8 mouse cellular contexts compared by ENCODE assay signal in genomic region chr4:111414399-111414798, GRCm38 (mm10). TPM values are rescaled to one million over a fixed set of nuclear protein-coding genes. Genes with fewer than 3 reads are reported as not detected.
DNase-seq lines count a peak whose midpoint lies in the region; ATAC-seq and TF ChIP-seq lines count a peak whose summit lies in the region.

No protein-coding gene starts in this region.

- H3K4me1 ChIP-seq in heart, adult 2 months (ENCODE audit: control insufficient read depth, insufficient read depth, low read length), result peaks cover 2% of the 10 kb centered on the region; the same call in 1 of the 2 replicates
- H3K4me1 ChIP-seq in kidney, embryonic 15.5 days, result peaks cover 20% of the 10 kb centered on the region
- peaks cover 22% of the 10 kb centered on the region; the same call in 1 of the 2 replicates for H3K4me1 ChIP-seq in midbrain, postnatal 0 days (ENCODE audit: insufficient read depth, low read length)

- DNase-seq in left cerebral cortex, postnatal 4 days, result peak; percentile 63
- no peak for DNase-seq in left cerebral cortex, adult 8-10 months (ENCODE audit: low spot score in 2 of 2)
- DNase-seq in cerebellum, postnatal 14 days, result peak; percentile 56 to 62
- DNase-seq in heart, adult 2 months, result peak; percentile 30 to 35
- DNase-seq in midbrain, postnatal 0 days (ENCODE audit: low spot score), result peak; percentile 73
- DNase-seq in urinary bladder, postnatal 36 days (ENCODE audit: low spot score in 2 of 2), result no peak
- no peak for DNase-seq in embryo, embryonic 9.5 days (ENCODE audit: extremely low spot score)

- peak overlapping the region; percentile 98 for H3K9ac ChIP-seq in heart, adult 2 months (ENCODE audit: low read depth, low read length)
- H3K9ac ChIP-seq in kidney, embryonic 15.5 days, result peak overlapping the region; percentile 75
- peak overlapping the region; percentile 96 for H3K9ac ChIP-seq in midbrain, postnatal 0 days (replicated peaks; ENCODE audit: low read length, poor library complexity, severe bottlenecking)

- peaks cover under 1% of the 10 kb centered on the region; the same call in 1 of the 2 replicates for H3K36me3 ChIP-seq in heart, adult 2 months (ENCODE audit: control insufficient read depth, insufficient read depth, low read length)
- H3K36me3 ChIP-seq in kidney, embryonic 15.5 days, result peaks cover 12% of the 10 kb centered on the region
- H3K36me3 ChIP-seq in midbrain, postnatal 0 days (ENCODE audit: insufficient read depth, low read length), result peaks cover 4% of the 10 kb centered on the region

- intact Hi-C loops in left cerebral cortex, postnatal 4 days (cut with DNase I), result no loop called here
- intact Hi-C loops in heart, adult 2 months (cut with DNase I), result no loop called here

- TF ChIP-seq EP300 in heart, adult 2 months (IDR thresholded peaks at IDR 0.05; ENCODE audit: insufficient read depth, low read depth, low read length), result no peak

- H3K27me3 ChIP-seq in heart, adult 2 months (ENCODE audit: control insufficient read depth, insufficient read depth, low read length), result no peaks in the 10 kb centered on the region
- no peaks in the 10 kb centered on the region for H3K27me3 ChIP-seq in kidney, embryonic 15.5 days
- H3K27me3 ChIP-seq in midbrain, postnatal 0 days (ENCODE audit: insufficient read depth, low read length), result no peaks in the 10 kb centered on the region

- WGBS in heart, adult 2 months, result 0% methylated on average over 6 of the region's 6 CpGs
- WGBS in kidney, embryonic 15.5 days, result 2% methylated on average over 6 of the region's 6 CpGs
- WGBS in midbrain, postnatal 0 days, result 0% methylated on average over 6 of the region's 6 CpGs

- peak overlapping the region; percentile 73 for H3K4me2 ChIP-seq in kidney, embryonic 15.5 days
- peak overlapping the region; percentile 81 for H3K4me2 ChIP-seq in midbrain, postnatal 0 days (ENCODE audit: low read depth, low read length, poor library complexity, severe bottlenecking)

- peak overlapping the region; percentile 89 for H3K4me3 ChIP-seq in heart, adult 2 months
- H3K4me3 ChIP-seq in kidney, embryonic 15.5 days (replicated peaks), result peak overlapping the region; percentile 67
- H3K4me3 ChIP-seq in midbrain, postnatal 0 days (ENCODE audit: low read depth, low read length), result peak overlapping the region; percentile 93

- no peak for TF ChIP-seq POLR2A in heart, adult 2 months (IDR thresholded peaks at IDR 0.05; ENCODE audit: insufficient read depth, low read depth, low read length)

- ATAC-seq in kidney, embryonic 15.5 days (replicated peaks; ENCODE audit: low FRiP score), result peak; percentile 66
- peak; percentile 50; the same call in 1 of the 2 replicates for ATAC-seq in midbrain, postnatal 0 days (ENCODE audit: low FRiP score)

- H3K9me3 ChIP-seq in kidney, embryonic 15.5 days (replicated peaks), result no peaks in the 10 kb centered on the region
- no peaks in the 10 kb centered on the region for H3K9me3 ChIP-seq in midbrain, postnatal 0 days (ENCODE audit: low read length)

- H3K27ac ChIP-seq in heart, adult 2 months, result peak overlapping the region; percentile 78
- H3K27ac ChIP-seq in kidney, embryonic 15.5 days, result peak overlapping the region; percentile 88
- H3K27ac ChIP-seq in midbrain, postnatal 0 days (ENCODE audit: low read depth, low read length), result peak overlapping the region; percentile 89; the same call in 1 of the 2 replicates

- TF ChIP-seq CTCF in heart, adult 2 months (IDR thresholded peaks at IDR 0.05), result no peak
- TF ChIP-seq CTCF in midbrain, postnatal 0 days (IDR thresholded peaks at IDR 0.05), result no peak

- no peaks in the 10 kb centered on the region for H3K79me2 ChIP-seq in heart, adult 2 months (replicated peaks; ENCODE audit: control insufficient read depth, insufficient read depth, low read length)

RNA-seq across cellular contexts. Expression of gene Bend5, which starts 0.4 kb away (rescaled TPM):
- total RNA-seq in left cerebral cortex, postnatal 4 days (2021), result 10 to 100 TPM; 25.4 to 28.5 TPM
- total RNA-seq in left cerebral cortex, adult 8-10 months (2022), result 10 to 100 TPM; 14.2 to 15.6 (median 15.4) TPM
- 1 to 10 TPM; 5.4 to 8.1 TPM for total RNA-seq in heart, adult 2 months (2021)
- 3.8 and 4.2 TPM in 2 replicates for polyA plus RNA-seq in heart, adult 2 months (2012; rRNA removed)
- 25.5 and 26.3 TPM in 2 replicates for polyA plus RNA-seq in kidney, embryonic 15.5 days (2015; fragmentation: Nextera tagmentation; extraction: Ambion mirVana)
- total RNA-seq in midbrain, postnatal 0 days (2014; rRNA removed), result 46.5 and 50.8 TPM in 2 replicates
- polyA plus RNA-seq in midbrain, postnatal 0 days (2015; fragmentation: Nextera tagmentation; extraction: Ambion mirVana), result 61.4 and 65.1 TPM in 2 replicates

Comparison
In these comparisons a context has a peak if more than half of its experiments do, and no peak if none do; other contexts are left out.
1. DNase-seq: peak in left cerebral cortex, postnatal 4 days (single experiment), cerebellum, postnatal 14 days (2 of 2), heart, adult 2 months (2 of 2) and midbrain, postnatal 0 days (single experiment); none in left cerebral cortex, adult 8-10 months (0 of 2), urinary bladder, postnatal 36 days (0 of 2) and embryo, embryonic 9.5 days (single experiment).
2. Peak in every context shown above with its lines, with median percentiles within 50 percentile points of each other: H3K27ac ChIP-seq, H3K4me3 ChIP-seq and H3K9ac ChIP-seq.